Mouse (Mus musculus) forebrain, embryonic 12.5 days (tissue): ENCODE measurements around the gene Enho. TPM values are rescaled to one million over a fixed set of nuclear protein-coding genes. Genes with fewer than 3 reads are reported as not detected.
A peak's percentile ranks its signal among the peaks of the same experiment; 100 is the strongest.

Experiments used
- ATAC-seq: fragments of 200-750 bp; cut with Nextera tagmentation; 2 replicates; pipeline ENCODE4 v1.8.0; 2017; ENCODE audit warnings: moderate TSS enrichment; ENCODE audit not compliant: low FRiP score
- H3K27ac ChIP-seq: fragments of 300-500 bp; sonication (generic); 2 replicates; pipeline ENCODE4 v1.5.1; 2016; ENCODE audit warnings: mild to moderate bottlenecking
- H3K27me3 ChIP-seq: fragments of 300-500 bp; sonication (generic); 2 replicates; pipeline ENCODE4 v1.6.1; 2016; ENCODE audit warnings: mild to moderate bottlenecking
- H3K36me3 ChIP-seq: fragments of 300-500 bp; sonication (generic); replicated peaks from 2 replicates; pipeline ENCODE4 v1.6.1; 2016; ENCODE audit warnings: mild to moderate bottlenecking
- H3K4me1 ChIP-seq: fragments of 300-500 bp; sonication (generic); 2 replicates; pipeline ENCODE4 v1.6.1; 2016
- H3K4me2 ChIP-seq: fragments of 300-500 bp; sonication (generic); 2 replicates; pipeline ENCODE4 v1.6.1; 2016; ENCODE audit warnings: mild to moderate bottlenecking, moderate library complexity
- H3K4me3 ChIP-seq: fragments of 300-500 bp; sonication (generic); replicated peaks from 2 replicates; pipeline ENCODE4 v1.5.1; 2016; ENCODE audit warnings: mild to moderate bottlenecking
- H3K9ac ChIP-seq: fragments of 300-500 bp; sonication (generic); 2 replicates; pipeline ENCODE4 v1.6.1; 2016; ENCODE audit warnings: mild to moderate bottlenecking
- H3K9me3 ChIP-seq: fragments of 300-500 bp; sonication (generic); 2 replicates; pipeline ENCODE4 v1.6.1; 2016
- WGBS: fragments of 180-500 bp; shearing (Covaris S2); methylation state at CpG from one replicate; pipeline ENCODE4 v1.1.7; 2016; 5-methylcytosine and 5-hydroxymethylcytosine counted together
- polyA plus RNA-seq: library from polyadenylated mRNA; unstranded; fragments of >200 nt; fragmentation: Nextera tagmentation; extraction: Ambion mirVana; gene quantifications from 2 replicates; pipeline ENCODE4 v1.2.1, GENCODE M21; 2016

The Enho gene
- polyA plus RNA-seq, 1 experiment from 2014 or later: 43.2 TPM

DNA sequence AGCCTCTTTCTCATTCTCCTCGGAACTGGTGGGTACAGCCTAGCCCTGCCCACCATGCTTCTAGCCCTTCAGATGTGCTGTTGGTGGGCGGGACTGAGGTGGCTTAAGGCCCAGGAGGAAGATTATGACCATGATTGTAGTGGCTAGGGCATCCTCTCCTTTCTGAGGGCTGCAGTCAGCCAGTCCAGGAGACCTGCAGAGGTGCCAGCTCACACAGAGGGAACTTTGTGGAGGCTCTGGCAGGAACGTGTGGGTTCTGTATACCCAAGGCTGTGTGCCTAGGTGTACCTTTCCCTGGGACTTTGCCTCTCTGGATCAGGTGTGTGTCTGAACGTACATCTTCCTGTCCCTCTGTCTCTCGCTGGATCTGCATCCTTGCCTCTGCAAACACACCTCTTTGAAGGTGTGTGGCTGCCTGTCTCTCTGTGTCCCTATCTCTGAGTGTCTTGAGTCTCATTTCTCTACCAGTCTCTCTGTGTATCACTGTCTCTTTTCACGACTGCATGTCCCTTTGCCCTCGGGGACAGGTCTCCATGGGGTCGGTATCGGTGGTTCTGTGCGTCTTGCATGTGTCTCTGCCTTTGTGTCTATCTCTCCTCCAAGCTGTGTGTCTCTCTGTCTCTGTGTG lies 796 bp downstream of the Enho start:
- WGBS: 10% methylated on average over 10 of the region's 10 CpGs
- Histone ChIP-seq H3K9me3 (no peaks in the 10 kb centered on the region), H3K36me3 (peaks cover 8% of the 10 kb centered on the region), H3K4me3 (peak overlapping the region; percentile 77), H3K4me2 (peak overlapping the region; percentile 81), H3K27me3 (0 out of 2 replicates have a peak, but pooled peaks cover 20% of the 10 kb centered on the region), H3K4me1 (peaks cover 53% of the 10 kb centered on the region), H3K27ac (peak overlapping the region; percentile 88), H3K9ac (peak overlapping the region; percentile 94)
- ATAC-seq: no peak

DNA sequence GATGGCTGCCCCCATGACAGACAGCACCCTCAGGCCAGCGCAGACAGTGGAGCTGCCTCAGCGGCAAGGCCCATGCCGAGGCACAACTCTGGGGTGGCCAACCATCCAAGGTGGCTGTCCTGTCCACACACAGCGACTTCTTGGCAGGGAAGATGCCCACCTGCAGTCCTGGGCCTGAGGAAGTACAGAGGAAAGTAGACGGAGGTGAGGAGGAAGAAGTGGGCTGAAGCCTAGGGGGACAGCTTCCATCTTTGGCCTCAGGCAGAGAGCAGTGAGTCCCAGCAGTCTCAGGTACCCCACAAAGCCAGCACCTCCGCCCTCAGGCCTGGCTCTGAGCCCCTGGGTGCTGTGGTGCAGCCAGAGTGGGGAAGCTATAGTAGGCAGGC lies 1.3 kb downstream of the Enho start:
- ATAC-seq: no peak
- H3K4me3 ChIP-seq: peak overlapping the region; percentile 77
- H3K4me1 ChIP-seq: peaks cover 58% of the 10 kb centered on the region
- H3K9ac ChIP-seq: peak overlapping the region; percentile 94
- H3K9me3 ChIP-seq: no peaks in the 10 kb centered on the region
- H3K36me3 ChIP-seq: peaks cover 8% of the 10 kb centered on the region
- H3K27ac ChIP-seq: no peak overlapping the region
- peak overlapping the region; percentile 81 for H3K4me2 ChIP-seq
- H3K27me3 ChIP-seq: 0 out of 2 replicates have a peak, but pooled peaks cover 20% of the 10 kb centered on the region
- WGBS: 85% methylated on average over 6 of the region's 6 CpGs

DNA sequence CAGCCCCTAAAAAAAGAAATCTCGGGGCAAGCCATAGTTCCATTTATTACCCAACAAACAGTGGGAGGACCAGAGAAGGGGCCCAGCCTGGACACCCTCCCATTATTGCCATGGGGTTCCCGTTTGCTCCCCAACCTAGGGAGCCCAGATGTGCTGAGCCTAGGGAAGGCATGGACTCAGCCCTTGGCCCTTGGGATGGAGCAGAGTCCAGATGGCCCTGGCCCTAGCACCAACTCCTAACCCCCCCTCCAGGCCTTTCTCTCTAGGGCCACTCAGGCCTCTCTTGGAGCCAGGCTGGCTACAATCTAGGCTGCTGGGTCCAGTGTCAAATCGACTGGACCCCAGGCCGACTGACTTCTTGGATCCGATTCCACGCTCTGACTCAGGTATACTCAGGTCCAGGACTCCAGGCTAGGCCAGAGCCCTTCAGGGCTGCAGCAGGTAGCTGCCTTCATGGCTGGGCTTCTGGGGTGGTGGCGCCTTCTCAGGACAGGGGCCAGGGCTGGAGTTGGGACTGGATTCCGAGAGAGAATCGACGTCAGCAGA lies 1.9 kb downstream of the Enho start:
- Histone ChIP-seq H3K9ac (0 out of 2 replicates have a peak overlapping the region, but pooled peaks have one; percentile 8), H3K27me3 (0 out of 2 replicates have a peak, but pooled peaks cover 20% of the 10 kb centered on the region), H3K4me2 (peak overlapping the region; percentile 81), H3K4me1 (peaks cover 61% of the 10 kb centered on the region), H3K36me3 (peaks cover 8% of the 10 kb centered on the region), H3K9me3 (no peaks in the 10 kb centered on the region), H3K4me3 (peak overlapping the region; percentile 77; the same call in 1 of the 2 replicates), H3K27ac (no peak overlapping the region)
- 94% methylated on average over 10 of the region's 10 CpGs for WGBS
- ATAC-seq: no peak

DNA sequence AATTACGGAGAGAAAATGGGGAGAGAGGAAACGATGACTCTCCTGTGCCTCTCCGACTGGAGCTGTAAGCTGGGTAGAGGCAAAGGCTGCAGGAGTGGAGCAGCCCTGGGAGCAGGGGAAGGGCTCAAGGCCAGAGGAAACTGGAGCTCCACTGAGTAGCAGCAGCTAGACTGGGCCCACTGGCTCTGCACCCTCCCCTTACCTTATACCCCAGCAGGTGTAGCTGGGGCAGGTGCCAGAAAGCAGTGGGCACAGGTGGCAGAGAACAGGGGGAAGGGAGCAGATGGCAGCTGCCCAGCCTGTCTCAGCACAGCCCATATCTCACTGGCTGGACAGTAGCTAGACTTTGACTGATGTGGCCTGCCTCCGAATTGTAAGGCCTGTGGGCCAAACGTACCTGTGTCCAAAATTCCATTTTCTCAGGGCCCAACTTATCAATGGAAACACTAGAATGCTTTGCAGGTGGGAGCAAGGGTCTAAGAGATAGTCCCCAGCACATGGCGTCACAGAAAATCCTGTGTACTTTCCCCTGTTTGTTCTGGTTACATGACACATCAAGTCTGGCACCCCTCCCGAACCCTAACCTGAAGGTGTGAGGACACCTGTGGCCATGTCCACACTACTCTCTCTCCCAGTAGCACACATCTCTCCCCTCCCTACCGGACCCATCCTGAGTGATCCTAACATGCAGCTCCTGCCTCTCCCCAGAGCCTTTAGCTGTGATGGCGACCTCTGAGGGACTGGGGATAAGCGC lies 3.1 kb downstream of the Enho start:
- Histone ChIP-seq H3K4me1 (peaks cover 67% of the 10 kb centered on the region), H3K27ac (no peak overlapping the region), H3K36me3 (peaks cover 8% of the 10 kb centered on the region), H3K9me3 (no peaks in the 10 kb centered on the region), H3K4me2 (no peak overlapping the region), H3K4me3 (no peak overlapping the region), H3K27me3 (peaks cover 23% of the 10 kb centered on the region; the same call in 1 of the 2 replicates), H3K9ac (no peak overlapping the region)
- 87% methylated on average over 10 of the region's 10 CpGs for WGBS
- no peak for ATAC-seq

DNA sequence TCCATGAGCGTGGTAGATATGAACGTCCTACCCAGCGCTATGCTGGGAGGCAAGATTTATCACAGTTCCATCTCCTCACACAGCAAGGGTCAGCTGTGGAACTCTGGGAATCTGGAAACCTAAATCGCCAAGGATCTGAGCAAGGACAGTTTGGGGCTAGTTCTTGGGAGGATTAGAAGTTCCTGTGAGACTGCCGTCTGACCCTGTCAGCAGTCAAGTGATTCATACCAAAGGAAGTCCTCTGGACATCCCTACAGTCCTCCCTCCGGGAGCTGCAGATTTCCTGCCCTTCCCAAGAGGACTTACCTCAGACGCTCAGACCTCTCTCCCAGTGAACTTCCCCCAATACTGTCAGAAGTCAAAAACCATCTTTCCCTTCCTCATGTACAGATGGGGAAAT lies 3.8 kb downstream of the Enho start:
- Histone ChIP-seq H3K27me3 (peaks cover 25% of the 10 kb centered on the region; the same call in 1 of the 2 replicates), H3K4me3 (no peak overlapping the region), H3K36me3 (peaks cover 8% of the 10 kb centered on the region), H3K9ac (no peak overlapping the region), H3K4me1 (peaks cover 74% of the 10 kb centered on the region), H3K4me2 (no peak overlapping the region), H3K27ac (no peak overlapping the region), H3K9me3 (no peaks in the 10 kb centered on the region)
- 69% methylated on average over 7 of the region's 7 CpGs for WGBS
- no peak for ATAC-seq

DNA sequence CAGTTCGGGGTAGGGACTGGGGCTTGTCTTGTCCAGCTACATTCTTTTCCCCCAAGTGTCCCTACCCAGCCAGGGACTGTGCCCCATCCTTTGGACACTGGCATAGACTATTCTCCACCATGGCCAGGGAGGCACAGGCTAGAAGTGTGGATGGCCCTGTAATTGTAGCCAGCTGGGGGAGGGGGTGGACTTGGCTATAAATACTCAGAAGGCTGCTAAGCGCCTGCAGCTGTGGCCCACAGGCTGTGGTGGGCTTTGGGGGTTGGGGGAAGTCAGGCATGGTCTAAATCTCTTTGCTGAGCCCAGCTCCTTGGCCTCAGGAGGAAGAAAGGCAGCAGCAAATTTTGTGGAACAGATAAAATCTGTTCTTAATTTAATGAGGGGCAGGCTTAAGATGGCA lies 4.2 kb downstream of the Enho start:
- no peak overlapping the region for H3K4me3 ChIP-seq
- H3K27ac ChIP-seq: no peak overlapping the region
- no peaks in the 10 kb centered on the region for H3K9me3 ChIP-seq
- H3K27me3 ChIP-seq: peaks cover 25% of the 10 kb centered on the region; the same call in 1 of the 2 replicates
- H3K4me1 ChIP-seq: peaks cover 77% of the 10 kb centered on the region
- peaks cover 8% of the 10 kb centered on the region for H3K36me3 ChIP-seq
- WGBS: 64% methylated on average over 2 of the region's 2 CpGs
- ATAC-seq: no peak
- H3K4me2 ChIP-seq: no peak overlapping the region
- H3K9ac ChIP-seq: no peak overlapping the region

DNA sequence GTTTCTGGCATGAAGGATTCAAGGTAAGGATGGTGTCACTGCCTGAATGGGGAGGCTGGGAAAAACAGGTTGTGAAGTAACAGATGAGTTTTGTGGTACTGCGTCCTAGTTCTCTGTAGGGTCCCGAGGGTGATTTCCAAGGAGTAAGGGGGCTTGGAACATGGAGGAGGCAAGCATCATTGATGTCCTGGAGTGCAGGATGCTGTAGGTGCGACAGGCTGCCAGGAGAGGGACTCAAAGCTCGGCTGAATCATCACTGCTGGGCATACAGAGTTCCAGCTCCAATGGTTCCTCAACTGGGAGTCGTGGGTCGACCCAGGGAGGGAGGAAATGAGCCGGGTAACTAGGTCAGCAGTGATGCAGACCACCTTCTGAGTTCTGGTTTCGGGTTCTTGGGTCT lies 4.9 kb downstream of the Enho start:
- ATAC-seq: no peak
- WGBS: 73% methylated on average over 8 of the region's 8 CpGs
- Histone ChIP-seq H3K27ac (no peak overlapping the region), H3K4me1 (peaks cover 77% of the 10 kb centered on the region), H3K4me2 (no peak overlapping the region), H3K4me3 (no peak overlapping the region), H3K36me3 (peaks cover 8% of the 10 kb centered on the region), H3K9ac (no peak overlapping the region), H3K9me3 (no peaks in the 10 kb centered on the region), H3K27me3 (peaks cover 25% of the 10 kb centered on the region; the same call in 1 of the 2 replicates)

DNA sequence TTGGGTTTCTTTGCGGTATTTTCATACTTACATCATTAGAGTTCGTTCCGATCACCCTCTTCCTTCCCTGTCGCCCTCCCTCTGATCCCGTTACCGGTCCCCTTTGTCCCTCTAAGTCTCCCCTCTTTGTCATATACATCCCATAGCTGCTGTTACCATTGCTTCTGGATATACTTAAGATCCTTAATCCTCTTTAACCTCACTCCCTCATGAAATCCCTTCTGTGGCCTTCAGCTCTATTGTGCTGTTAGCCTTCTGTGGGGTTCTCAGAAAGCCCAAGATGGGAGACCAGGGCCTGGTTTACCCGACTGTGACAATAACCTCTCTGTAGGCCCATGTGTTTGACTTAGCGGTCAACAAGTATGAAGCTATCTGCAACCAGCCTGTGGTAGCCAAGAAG lies 5.5 kb downstream of the Enho start:
- Histone ChIP-seq H3K4me2 (no peak overlapping the region), H3K27me3 (peaks cover 28% of the 10 kb centered on the region; the same call in 1 of the 2 replicates), H3K36me3 (peaks cover 8% of the 10 kb centered on the region), H3K27ac (no peak overlapping the region), H3K9ac (no peak overlapping the region), H3K4me3 (no peak overlapping the region), H3K9me3 (no peaks in the 10 kb centered on the region), H3K4me1 (peaks cover 83% of the 10 kb centered on the region)
- WGBS: 37% methylated on average over 8 of the region's 8 CpGs
- ATAC-seq: no peak

DNA sequence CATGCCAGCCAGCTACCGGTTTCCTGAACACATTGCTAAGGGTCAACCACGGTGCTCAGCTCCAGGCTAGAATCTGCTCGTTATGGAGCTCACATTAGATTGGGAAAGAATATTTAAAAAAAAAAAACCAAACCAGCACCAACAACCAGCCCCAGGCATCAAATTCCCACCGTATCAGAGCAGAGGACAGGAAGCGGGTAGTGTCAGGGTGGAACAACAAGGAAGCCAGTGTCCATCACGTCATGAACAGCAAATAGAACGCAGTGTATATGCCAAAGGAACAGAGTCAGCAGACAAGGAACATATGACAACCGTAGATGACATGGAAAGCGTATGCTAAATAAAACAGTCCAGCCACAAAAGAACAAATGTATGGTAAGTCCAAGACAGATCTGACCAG lies 7.1 kb downstream of the Enho start:
- Histone ChIP-seq H3K36me3 (peaks cover 8% of the 10 kb centered on the region), H3K4me1 (peaks cover 83% of the 10 kb centered on the region), H3K9ac (no peak overlapping the region), H3K4me3 (no peak overlapping the region), H3K27ac (no peak overlapping the region), H3K27me3 (peaks cover 24% of the 10 kb centered on the region; the same call in 1 of the 2 replicates), H3K9me3 (no peaks in the 10 kb centered on the region), H3K4me2 (no peak overlapping the region)
- no peak for ATAC-seq
- WGBS: 71% methylated on average over 9 of the region's 9 CpGs

DNA sequence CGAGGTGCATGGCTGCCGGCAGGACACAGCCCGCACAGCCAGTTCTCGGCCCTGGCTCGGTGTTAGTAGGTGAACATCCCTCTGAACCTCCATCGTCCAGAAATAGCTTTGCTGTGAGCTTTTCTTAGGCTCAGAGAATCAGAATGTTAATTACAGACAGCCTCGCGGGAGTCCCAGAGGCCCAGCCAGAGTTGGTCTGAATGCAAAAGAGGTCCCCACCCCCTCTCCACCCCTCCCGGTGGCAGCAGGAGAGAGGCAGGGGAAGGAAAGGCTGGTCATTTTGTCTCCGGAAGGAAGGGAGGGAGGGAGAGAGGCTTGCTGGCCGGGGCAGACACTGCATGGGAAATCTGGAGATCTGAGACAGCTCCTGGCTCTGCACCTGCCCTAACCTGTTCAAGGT lies 8.7 kb downstream of the Enho start:
- H3K4me2 ChIP-seq: peak overlapping the region; percentile 33
- peak; percentile 66 for ATAC-seq
- WGBS: 2% methylated on average over 11 of the region's 11 CpGs
- peaks cover 86% of the 10 kb centered on the region for H3K4me1 ChIP-seq
- peaks cover 21% of the 10 kb centered on the region; the same call in 1 of the 2 replicates for H3K27me3 ChIP-seq
- peak overlapping the region; percentile 65 for H3K27ac ChIP-seq
- H3K36me3 ChIP-seq: no peaks in the 10 kb centered on the region
- peak overlapping the region; percentile 36 for H3K9ac ChIP-seq
- H3K9me3 ChIP-seq: no peaks in the 10 kb centered on the region
- no peak overlapping the region for H3K4me3 ChIP-seq

DNA sequence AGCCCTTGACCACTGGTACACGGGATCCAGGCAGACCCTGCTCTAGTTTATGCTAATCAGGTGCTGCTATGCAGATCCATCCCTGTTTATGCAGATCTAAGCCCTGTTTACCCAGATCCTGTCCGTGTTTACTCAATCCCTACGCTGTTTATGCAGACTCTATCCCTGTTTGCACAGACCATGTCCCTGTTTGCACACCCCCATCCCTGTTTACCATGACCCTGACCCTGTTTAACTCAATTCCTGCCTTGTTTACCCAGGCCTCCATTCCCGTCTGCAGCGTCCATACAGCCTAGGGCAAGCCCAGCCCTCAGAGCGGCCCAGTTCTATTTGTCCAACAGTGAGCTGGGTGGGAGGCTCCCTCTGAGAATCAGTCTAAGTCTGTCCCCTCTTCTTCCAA lies 9.9 kb downstream of the Enho start:
- no peak overlapping the region for H3K4me2 ChIP-seq
- no peaks in the 10 kb centered on the region for H3K9me3 ChIP-seq
- no peak overlapping the region for H3K9ac ChIP-seq
- no peaks in the 10 kb centered on the region for H3K36me3 ChIP-seq
- H3K27me3 ChIP-seq: peaks cover 33% of the 10 kb centered on the region; the same call in 1 of the 2 replicates
- no peak overlapping the region for H3K4me3 ChIP-seq
- peaks cover 74% of the 10 kb centered on the region for H3K4me1 ChIP-seq
- WGBS: 30% methylated on average over 6 of the region's 6 CpGs
- peak; percentile 33; the same call in 1 of the 2 replicates for ATAC-seq
- no peak overlapping the region for H3K27ac ChIP-seq

DNA sequence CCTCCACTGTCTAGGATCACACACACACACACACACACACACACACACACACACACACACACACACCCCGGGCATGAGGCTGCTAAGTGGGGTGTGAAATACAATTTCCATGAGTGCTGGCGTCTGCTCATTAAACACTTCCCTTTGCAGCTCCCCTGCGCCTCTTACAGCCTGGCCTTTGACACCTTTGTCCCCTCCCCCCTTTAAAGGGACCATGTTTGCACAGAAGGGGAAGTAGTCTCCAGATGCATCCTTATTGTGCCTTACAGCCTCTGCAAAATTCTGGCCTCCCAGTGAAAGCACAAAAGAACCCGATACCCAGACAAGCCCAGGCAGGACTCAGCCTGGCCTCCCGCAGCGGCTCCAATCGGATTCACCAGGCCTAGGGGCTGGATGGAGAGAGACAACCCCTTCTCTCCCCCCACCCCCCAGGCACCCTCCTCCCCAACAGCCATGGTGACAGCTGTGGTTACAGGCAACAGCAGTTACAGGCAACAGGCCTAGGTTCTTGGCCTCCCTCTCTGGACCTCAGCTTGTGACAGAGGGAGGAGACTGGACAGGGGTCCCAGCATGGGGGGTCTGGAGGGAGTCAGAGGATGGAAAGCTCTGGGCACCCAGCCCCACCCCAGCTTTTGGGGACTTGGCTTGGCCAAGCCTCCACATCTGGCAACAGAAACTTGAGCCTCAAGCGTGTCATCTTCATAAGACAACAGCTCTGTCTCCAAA lies 11.8 kb downstream of the Enho start:
- 3% methylated on average over 8 of the region's 8 CpGs for WGBS
- no peaks in the 10 kb centered on the region for H3K36me3 ChIP-seq
- H3K9ac ChIP-seq: no peak overlapping the region
- H3K27ac ChIP-seq: peak overlapping the region; percentile 81
- no peaks in the 10 kb centered on the region for H3K9me3 ChIP-seq
- peaks cover 60% of the 10 kb centered on the region for H3K4me1 ChIP-seq
- ATAC-seq: peak; percentile 50
- H3K4me3 ChIP-seq: no peak overlapping the region
- 0 out of 2 replicates have a peak overlapping the region, but pooled peaks have one; percentile 11 for H3K4me2 ChIP-seq
- H3K27me3 ChIP-seq: peaks cover 43% of the 10 kb centered on the region
